Mouse (Mus musculus) ovary, adult 18-20 months (tissue): ENCODE results near the gene Slc41a2.

ENCODE experiments used
- DNase-seq: peaks from one replicate; pipeline ENCODE4 v3.0.0; 2022; ENCODE audit warnings: low spot score, mixed read lengths

Gene Slc41a2

DNA sequence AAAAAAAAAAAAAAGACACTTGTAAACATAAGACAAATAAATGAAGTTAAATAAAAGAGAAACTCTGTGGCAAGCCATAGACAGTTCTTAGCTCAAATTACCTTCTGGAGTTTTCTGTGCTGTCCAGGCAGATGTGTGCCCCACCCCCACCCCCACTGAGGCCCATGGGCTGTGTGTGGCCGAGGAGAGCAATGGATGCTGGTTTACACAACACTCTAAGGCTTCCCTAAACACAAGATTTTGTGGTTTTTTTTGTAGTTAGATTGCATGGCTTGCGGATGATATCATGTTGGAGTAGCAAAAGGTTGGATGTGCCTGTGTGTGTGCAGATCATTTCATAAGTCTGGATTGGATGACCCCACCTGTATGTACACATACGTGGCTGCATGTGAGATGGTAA lies 116.8 kb downstream of the Slc41a2 start:
- DNase-seq: no peak

GRCm38 (mm10) chr10:83220217-83220616 lies 117.5 kb downstream of the Slc41a2 start:
- DNase-seq: no peak

GRCm38 (mm10) chr10:83219729-83220128 lies 118.0 kb downstream of the Slc41a2 start:
- peak; percentile 17 for DNase-seq

GRCm38 (mm10) chr10:83218778-83219177 lies 118.9 kb downstream of the Slc41a2 start:
- DNase-seq: no peak

GRCm38 (mm10) chr10:83217256-83217655 lies 120.4 kb downstream of the Slc41a2 start:
- DNase-seq: peak; percentile 48

DNA sequence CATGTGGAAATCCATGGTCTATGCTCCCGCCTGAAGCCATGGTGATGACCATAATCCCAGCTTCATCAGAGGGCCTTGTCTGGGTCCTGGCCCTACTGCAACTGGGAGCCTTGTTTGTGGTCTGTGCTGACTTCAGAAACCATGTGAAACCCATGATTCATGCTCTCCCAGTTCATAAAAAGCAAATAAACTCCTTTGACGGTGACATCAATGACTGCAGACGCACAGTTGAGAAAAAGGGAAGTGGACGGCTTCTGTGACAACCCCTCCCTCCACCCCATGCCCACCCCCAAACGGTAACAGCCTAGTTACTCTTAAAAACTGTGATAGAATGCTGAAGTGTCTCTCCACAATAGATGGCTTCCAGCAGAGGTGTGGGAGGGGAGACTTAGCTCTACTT lies 122.1 kb downstream of the Slc41a2 start:
- no peak for DNase-seq

DNA sequence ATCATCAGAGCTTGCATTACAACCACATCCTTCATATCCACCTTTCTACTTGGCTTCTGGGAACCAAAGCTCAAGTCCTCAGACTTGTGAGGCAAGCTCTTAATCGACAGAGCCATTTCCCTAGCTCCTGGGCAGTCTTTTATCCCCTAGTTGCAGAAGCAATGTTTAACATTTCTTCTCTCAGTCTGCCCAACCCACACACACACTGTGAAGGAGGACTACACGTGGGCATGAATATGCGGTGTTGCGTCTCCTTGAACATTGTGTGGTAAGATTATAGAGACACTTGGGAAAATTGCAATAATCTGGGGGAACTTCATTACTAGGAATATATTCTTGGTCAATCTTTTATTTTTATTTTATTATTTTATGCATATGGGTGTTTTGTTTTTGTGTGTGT lies 125.1 kb downstream of the Slc41a2 start:
- no peak for DNase-seq

GRCm38 (mm10) chr10:83210968-83211583 lies 126.6 kb downstream of the Slc41a2 start:
- DNase-seq: no peak

DNA sequence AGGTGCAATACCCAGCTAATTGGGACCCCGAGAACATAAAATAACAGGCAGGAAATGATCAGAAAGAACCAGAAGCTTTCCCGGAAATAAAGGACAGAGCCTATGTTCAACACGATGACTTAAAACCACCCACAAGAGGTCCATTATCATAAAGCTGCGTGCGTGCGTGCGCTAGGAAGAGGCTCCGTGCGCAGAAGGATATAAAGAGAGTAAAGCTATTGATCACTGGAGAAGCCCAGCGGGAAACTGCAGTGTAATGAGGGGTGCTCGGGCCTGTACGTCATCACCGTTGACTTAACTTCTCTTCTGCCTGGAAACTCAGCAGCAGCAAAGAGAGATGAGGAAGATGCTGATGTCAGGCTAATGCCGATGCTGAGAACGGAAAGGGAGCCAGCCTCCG lies 127.6 kb downstream of the Slc41a2 start:
- no peak for DNase-seq

- DNase-seq: no peak
Observed at GRCm38 (mm10) chr10:83209388-83209787, 128.3 kb downstream of the Slc41a2 start.

DNA sequence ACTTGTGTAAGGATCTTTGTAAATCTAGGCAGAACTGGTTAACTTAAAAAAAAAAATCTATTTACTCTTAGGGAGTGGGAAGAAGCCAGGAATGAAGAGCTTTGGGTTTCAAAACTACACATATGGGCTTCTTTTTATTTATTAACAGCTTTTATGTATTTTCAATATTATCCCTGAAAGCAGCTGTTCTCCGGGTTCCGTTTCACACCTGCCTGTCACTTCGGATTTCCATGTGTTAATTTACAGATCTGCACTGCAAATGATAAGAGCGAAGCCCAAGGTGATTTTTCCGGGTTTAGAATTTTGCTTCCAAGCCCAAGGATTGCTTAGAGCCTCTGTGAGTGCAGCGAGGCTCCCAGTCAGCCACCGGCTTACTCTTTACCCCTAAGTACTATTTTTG lies 129.2 kb downstream of the Slc41a2 start:
- no peak for DNase-seq

DNA sequence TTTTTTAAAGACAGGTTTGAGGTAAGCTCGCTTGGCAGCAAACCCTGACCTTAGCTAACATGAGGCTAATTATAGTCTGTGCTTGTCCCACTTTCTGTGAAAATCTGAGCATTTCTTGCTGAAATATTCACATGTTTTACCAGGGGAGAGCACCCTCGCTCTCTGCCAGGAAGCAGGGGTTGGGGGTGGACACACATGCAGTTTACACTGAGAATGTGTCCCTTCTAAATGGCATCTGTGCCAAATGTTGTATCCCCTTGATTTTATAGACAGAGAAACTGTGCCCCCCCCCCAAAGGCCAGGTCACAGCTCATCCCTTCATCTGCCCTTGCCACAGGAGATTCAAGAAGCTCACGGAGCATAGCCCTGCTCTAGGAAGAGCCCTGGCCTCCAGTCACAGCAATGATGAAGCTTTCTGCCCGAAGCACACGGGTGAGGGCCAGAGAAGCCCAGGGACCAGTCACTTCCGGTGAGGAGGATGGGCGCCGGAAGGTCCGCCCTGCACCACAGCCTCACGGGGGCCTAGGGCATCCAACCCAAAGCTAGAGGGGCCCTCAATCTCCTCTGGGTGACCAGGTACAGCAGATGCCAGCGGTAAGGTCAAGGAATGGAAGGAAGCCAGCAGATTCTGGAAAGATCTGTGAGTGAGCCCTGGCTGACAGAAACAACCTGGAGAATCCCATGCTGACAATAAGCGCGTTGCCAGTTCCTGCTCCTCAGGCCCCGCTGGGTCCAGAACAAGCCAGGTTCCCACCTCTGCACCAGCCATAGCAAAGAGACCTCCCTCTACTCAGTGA lies 134.6 kb downstream of the Slc41a2 start:
- no peak for DNase-seq

GRCm38 (mm10) chr10:83201525-83201924 lies 136.2 kb downstream of the Slc41a2 start:
- peak; percentile 45 for DNase-seq

DNA sequence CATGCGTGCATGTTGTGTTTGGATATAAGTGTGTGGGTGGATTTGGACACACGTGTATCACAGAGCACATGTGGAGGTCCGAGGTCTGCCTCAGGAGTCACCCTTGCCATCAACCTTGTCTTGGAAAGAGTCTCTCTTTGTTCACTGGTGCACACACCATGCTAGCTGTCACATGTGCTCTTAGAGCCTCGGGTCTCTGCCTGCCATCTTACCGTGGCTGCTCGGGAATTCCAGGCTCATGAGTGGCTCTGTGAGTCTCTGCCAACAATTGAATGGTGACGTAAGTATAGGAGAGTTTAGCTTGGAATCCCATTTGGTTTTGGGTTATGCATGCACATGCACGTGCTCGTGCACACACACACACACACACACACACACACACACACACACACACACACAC lies 138.4 kb downstream of the Slc41a2 start:
- DNase-seq: no peak

GRCm38 (mm10) chr10:83198692-83199091 lies 139.0 kb downstream of the Slc41a2 start:
- DNase-seq: no peak

DNA sequence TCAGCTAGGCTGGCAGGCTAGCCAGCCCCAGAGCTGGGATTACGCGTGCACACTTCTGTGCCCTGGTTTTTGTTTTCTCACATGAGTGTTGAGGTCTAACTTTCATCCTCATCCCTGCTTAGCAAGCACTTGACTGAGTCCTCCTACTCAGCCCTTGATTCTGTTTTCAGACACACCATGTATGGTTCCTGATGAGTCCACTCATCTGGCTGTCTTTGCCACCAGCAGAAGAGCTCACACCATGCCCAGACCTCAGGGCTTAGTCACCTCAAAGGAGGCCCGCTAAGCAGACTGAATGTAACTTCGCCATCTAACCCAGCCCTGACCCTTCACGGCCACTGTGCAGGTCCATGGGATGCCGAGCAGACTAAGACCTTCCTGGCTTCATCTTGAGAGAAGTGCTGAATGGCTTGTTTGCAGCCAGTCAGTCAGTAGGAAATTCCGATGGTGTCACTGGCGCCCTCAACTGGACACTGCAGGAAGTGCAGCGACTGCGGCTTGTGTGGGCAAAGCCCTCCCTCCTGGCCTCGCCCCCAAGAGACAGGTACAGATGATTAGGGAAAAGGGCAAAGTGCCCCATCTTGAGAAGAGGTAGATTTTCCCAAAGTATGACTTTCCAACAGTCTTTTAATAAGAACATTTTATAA lies 139.9 kb downstream of the Slc41a2 start:
- no peak for DNase-seq

GRCm38 (mm10) chr10:83191982-83192381 lies 145.7 kb downstream of the Slc41a2 start:
- no peak for DNase-seq

GRCm38 (mm10) chr10:83191476-83191875 lies 146.2 kb downstream of the Slc41a2 start:
- DNase-seq: no peak

- no peak for DNase-seq
Observed at GRCm38 (mm10) chr10:83189071-83189470, 148.6 kb downstream of the Slc41a2 start.

DNA sequence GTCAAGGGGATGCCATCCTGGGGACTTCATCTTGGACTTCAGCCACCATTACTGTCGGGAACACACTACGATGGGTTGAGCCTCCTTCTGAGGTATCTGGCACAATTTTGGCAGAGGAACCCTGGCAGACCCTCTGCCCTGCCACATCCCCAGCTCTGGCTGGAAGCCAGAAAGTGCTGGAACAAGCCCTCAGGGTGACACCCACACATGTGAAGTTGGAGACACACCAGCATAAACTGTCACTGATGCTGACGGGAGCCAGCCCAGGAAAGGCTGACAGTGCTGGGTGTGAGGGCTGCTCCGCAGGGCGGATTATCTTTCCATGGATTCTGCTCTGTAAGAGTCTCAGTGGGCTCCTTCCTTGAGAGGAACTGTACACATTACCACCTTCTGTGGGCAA lies 150.7 kb downstream of the Slc41a2 start:
- DNase-seq: no peak

DNA sequence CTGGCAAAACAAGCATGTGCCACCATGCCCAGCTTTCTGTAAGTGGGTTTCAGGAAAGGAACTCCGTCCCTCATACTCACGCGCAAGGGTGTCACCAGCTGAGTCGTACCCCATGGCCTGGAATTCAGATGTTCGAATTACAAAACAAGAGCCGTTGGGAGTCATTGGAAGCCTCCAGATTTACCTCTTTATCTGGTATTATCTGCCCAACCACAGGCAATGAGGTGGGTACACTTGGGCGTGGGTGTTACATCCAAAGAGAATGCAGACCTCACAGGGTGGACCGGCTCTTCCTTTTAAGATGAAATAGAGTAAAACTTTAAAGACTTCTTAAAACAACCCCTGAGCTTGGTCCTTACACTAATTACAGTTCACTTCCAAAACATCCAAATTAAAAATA lies 151.5 kb downstream of the Slc41a2 start:
- no peak for DNase-seq

DNA sequence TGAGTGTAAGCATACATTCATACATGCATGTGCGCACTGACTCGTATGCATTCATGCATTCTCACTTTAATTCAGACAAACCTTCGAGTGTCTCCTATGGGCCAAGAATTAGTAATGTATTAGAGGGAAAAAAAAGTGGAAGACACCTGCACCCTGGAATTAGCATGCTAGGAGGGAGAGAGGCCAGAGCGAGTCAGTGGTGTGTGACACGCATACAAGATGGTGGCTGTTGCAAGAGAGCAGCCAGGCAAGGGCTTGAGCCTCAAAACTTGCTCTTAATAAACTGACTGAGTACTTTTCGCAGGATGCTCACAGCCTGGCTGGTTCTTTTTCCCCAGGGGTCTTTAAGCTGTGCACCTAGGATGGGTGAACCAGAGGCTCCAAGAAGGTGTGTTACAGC lies 152.6 kb downstream of the Slc41a2 start:
- no peak for DNase-seq

DNA sequence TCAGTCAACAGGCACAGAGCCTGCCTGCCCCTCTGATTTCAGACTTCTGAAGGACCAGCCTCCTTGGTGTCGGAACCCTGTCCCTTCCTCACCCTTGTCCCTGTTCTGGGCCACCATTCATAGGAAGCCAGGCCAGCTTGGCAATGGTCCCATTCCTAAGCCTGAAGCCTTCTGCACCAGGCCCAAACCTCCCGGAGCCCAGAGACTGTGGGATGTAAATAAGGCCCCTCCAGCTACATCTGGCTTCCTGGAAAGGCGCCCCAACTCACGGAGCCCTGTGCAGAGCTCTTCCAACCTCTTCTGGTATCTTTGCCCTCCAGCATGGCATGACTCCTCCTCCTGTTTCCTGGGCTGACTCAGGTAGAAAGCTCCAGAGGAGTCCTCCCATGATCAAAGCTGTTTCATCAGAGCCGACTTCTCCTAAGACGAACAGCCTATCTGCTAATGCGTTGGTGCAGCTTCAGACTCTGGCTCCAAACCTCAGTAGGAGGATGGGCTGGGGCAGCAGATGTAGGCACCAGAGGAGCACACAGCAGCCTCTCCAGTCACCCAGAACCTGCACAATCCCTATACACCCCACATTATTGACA lies 153.1 kb downstream of the Slc41a2 start:
- DNase-seq: no peak
